Comparison of ENCODE assay signal across 14 mouse cellular contexts in the genomic region with DNA sequence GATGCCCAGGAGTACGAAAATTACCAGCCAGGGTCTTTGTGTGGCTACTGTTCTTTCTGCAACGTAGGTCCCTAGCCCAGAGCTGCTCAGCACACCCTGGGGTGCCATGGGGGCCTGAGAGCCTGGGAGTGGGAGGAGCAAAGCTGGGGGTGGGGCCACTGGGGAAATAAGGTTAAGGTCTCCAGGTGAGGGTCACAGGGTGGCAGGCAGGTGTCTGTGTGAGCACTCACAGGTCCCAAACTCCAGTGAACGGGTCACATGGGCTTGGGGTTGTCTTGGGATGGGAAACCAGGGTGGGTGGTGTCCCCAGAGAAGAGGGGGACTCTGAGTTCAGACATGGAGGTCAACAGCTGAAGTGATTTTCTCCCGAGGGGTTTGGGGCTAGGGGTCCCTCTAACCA. TPM values are rescaled to one million over a fixed set of nuclear protein-coding genes. Genes with fewer than 3 reads are reported as not detected.
DNase-seq lines count a peak whose midpoint lies in the region; ATAC-seq lines count a peak whose summit lies in the region.
"Had no signal": no experiment of that assay in that cellular context is flagged by ENCODE, and none has a peak within 500 bp of the region (broad histone marks: within the 10 kb centered on the region; RNA-seq: fewer than 3 reads in every experiment).

No protein-coding gene starts in this region.

- H3K4me2 ChIP-seq in forebrain, embryonic 16.5 days (ENCODE audit: low read length), result no peak overlapping the region
- H3K4me2 ChIP-seq in kidney, embryonic 14.5 days (replicated peaks; ENCODE audit: low read depth, low read length), result peak overlapping the region; percentile 93; the same call in 1 of the 2 replicates
- peak overlapping the region; percentile 76; the same call in 1 of the 2 replicates for H3K4me2 ChIP-seq in intestine, embryonic 14.5 days (ENCODE audit: low read length)
- peak overlapping the region; percentile 91; the same call in 1 of the 2 replicates for H3K4me2 ChIP-seq in stomach, embryonic 15.5 days

- H3K4me1 ChIP-seq in forebrain, embryonic 10.5 days, result peaks cover 77% of the 10 kb centered on the region
- peaks cover 36% of the 10 kb centered on the region for H3K4me1 ChIP-seq in forebrain, embryonic 16.5 days (replicated peaks; ENCODE audit: control insufficient read depth, insufficient read depth, low read length)
- peaks cover 55% of the 10 kb centered on the region for H3K4me1 ChIP-seq in kidney, embryonic 14.5 days (ENCODE audit: control insufficient read depth, insufficient read depth, low read length)
- H3K4me1 ChIP-seq in intestine, embryonic 14.5 days (replicated peaks; ENCODE audit: control insufficient read depth, insufficient read depth, low read length), result peaks cover 48% of the 10 kb centered on the region
- H3K4me1 ChIP-seq in stomach, embryonic 15.5 days, result peaks cover 57% of the 10 kb centered on the region

- peak overlapping the region; percentile 90; the same call in 1 of the 2 replicates for H3K27ac ChIP-seq in forebrain, embryonic 10.5 days
- no peak overlapping the region for H3K27ac ChIP-seq in forebrain, embryonic 16.5 days (ENCODE audit: low read length)
- H3K27ac ChIP-seq in kidney, embryonic 14.5 days (ENCODE audit: low read depth, low read length), result no peak overlapping the region
- H3K27ac ChIP-seq in intestine, embryonic 14.5 days (ENCODE audit: low read depth), result no peak overlapping the region
- no peak overlapping the region for H3K27ac ChIP-seq in stomach, embryonic 15.5 days
- H3K27ac ChIP-seq: hindbrain, postnatal 0 days; liver, embryonic 15.5 days; macrophage; midbrain, embryonic 13.5 days had no signal

- no peaks in the 10 kb centered on the region for H3K36me3 ChIP-seq in forebrain, embryonic 10.5 days (replicated peaks)
- H3K36me3 ChIP-seq in forebrain, embryonic 16.5 days (ENCODE audit: control insufficient read depth, insufficient read depth), result no peaks in the 10 kb centered on the region
- no peaks in the 10 kb centered on the region for H3K36me3 ChIP-seq in kidney, embryonic 14.5 days (ENCODE audit: control insufficient read depth, insufficient read depth, low read length)
- H3K36me3 ChIP-seq in intestine, embryonic 14.5 days (ENCODE audit: control insufficient read depth, insufficient read depth, low read length), result no peaks in the 10 kb centered on the region
- no peaks in the 10 kb centered on the region for H3K36me3 ChIP-seq in stomach, embryonic 15.5 days
- H3K36me3 ChIP-seq: liver, embryonic 15.5 days had no signal

- no peak for DNase-seq in forebrain, embryonic 10.5 days (ENCODE audit: extremely low spot score, low spot score)
- DNase-seq in kidney, postnatal 4 days, result no peak
- no peak for DNase-seq in intestine, embryonic 14.5 days (ENCODE audit: low spot score)
- no peak for DNase-seq in cerebellum, adult 11 months
- DNase-seq in testis, postnatal 10 days (ENCODE audit: low spot score), result no peak
- DNase-seq: adrenal gland, postnatal 36 days had no signal

- 13% methylated on average over 4 of the region's 4 CpGs for WGBS in forebrain, embryonic 10.5 days
- 9% methylated on average over 4 of the region's 4 CpGs for WGBS in forebrain, embryonic 16.5 days
- 17% methylated on average over 4 of the region's 4 CpGs for WGBS in kidney, embryonic 14.5 days
- WGBS in intestine, embryonic 14.5 days, result 20% methylated on average over 4 of the region's 4 CpGs
- 18% methylated on average over 4 of the region's 4 CpGs for WGBS in stomach, embryonic 15.5 days

- H3K4me3 ChIP-seq in forebrain, embryonic 10.5 days, result 0 out of 2 replicates have a peak overlapping the region, but pooled peaks have one; percentile 69
- H3K4me3 ChIP-seq in forebrain, embryonic 16.5 days (replicated peaks; ENCODE audit: low read length), result no peak overlapping the region
- no peak overlapping the region for H3K4me3 ChIP-seq in kidney, embryonic 14.5 days (ENCODE audit: low read length)
- H3K4me3 ChIP-seq in intestine, embryonic 14.5 days (ENCODE audit: low read depth, low read length), result no peak overlapping the region
- 0 out of 2 replicates have a peak overlapping the region, but pooled peaks have one; percentile 58 for H3K4me3 ChIP-seq in stomach, embryonic 15.5 days (replicated peaks)
- H3K4me3 ChIP-seq: erythroblast, embryonic 14.5 days; liver, embryonic 15.5 days; midbrain, embryonic 13.5 days had no signal

- H3K9me3 ChIP-seq in forebrain, embryonic 10.5 days, result no peaks in the 10 kb centered on the region
- no peaks in the 10 kb centered on the region for H3K9me3 ChIP-seq in forebrain, embryonic 16.5 days (ENCODE audit: control insufficient read depth, low read length)
- H3K9me3 ChIP-seq in kidney, embryonic 14.5 days (ENCODE audit: control insufficient read depth, low read length), result no peaks in the 10 kb centered on the region
- no peaks in the 10 kb centered on the region for H3K9me3 ChIP-seq in intestine, embryonic 14.5 days (ENCODE audit: control insufficient read depth, low read length)
- H3K9me3 ChIP-seq in stomach, embryonic 15.5 days, result no peaks in the 10 kb centered on the region
- H3K9me3 ChIP-seq: liver, embryonic 15.5 days; midbrain, embryonic 13.5 days had no signal

- peaks cover 66% of the 10 kb centered on the region for H3K27me3 ChIP-seq in forebrain, embryonic 10.5 days (ENCODE audit: poor library complexity, severe bottlenecking)
- H3K27me3 ChIP-seq in forebrain, embryonic 16.5 days (replicated peaks; ENCODE audit: control insufficient read depth, insufficient read depth, low read length), result peaks cover 6% of the 10 kb centered on the region
- H3K27me3 ChIP-seq in kidney, embryonic 14.5 days (ENCODE audit: control insufficient read depth, insufficient read depth, low read length), result peaks cover 4% of the 10 kb centered on the region
- H3K27me3 ChIP-seq in intestine, embryonic 14.5 days (replicated peaks; ENCODE audit: control insufficient read depth, insufficient read depth, low read length), result no peaks in the 10 kb centered on the region
- no peaks in the 10 kb centered on the region for H3K27me3 ChIP-seq in stomach, embryonic 15.5 days (replicated peaks)

- H3K9ac ChIP-seq in forebrain, embryonic 16.5 days (replicated peaks; ENCODE audit: low read depth, low read length), result no peak overlapping the region
- no peak overlapping the region for H3K9ac ChIP-seq in kidney, embryonic 14.5 days (ENCODE audit: low read depth, low read length)
- H3K9ac ChIP-seq in intestine, embryonic 14.5 days (ENCODE audit: low read length), result no peak overlapping the region
- H3K9ac ChIP-seq in stomach, embryonic 15.5 days, result no peak overlapping the region
- H3K9ac ChIP-seq: liver, embryonic 15.5 days; midbrain, embryonic 13.5 days had no signal

- ATAC-seq in forebrain, embryonic 16.5 days, result no peak
- ATAC-seq in kidney, embryonic 14.5 days (ENCODE audit: low FRiP score, low TSS enrichment), result no peak
- ATAC-seq in intestine, embryonic 14.5 days (replicated peaks; ENCODE audit: low FRiP score, low TSS enrichment, low read depth), result no peak
- no peak for ATAC-seq in stomach, embryonic 15.5 days (ENCODE audit: insufficient read depth, low FRiP score, low read depth)
- ATAC-seq: hindbrain, postnatal 0 days; midbrain, embryonic 13.5 days had no signal

RNA-seq across cellular contexts. Expression of a gene that starts 2.4 kb away (rescaled TPM):
- polyA plus RNA-seq in forebrain, embryonic 10.5 days (2016; fragmentation: Nextera tagmentation; extraction: Ambion mirVana), result 0.31 and 0.42 TPM in 2 replicates
- 0.60 TPM in 1 of 2 replicates, not detected in the other for polyA plus RNA-seq in forebrain, embryonic 16.5 days (2015; fragmentation: Nextera tagmentation; extraction: Ambion mirVana)
- polyA plus RNA-seq in kidney, embryonic 14.5 days (2014; fragmentation: Nextera tagmentation; extraction: Ambion mirVana), result 1.5 and 2.7 TPM in 2 replicates
- polyA plus RNA-seq in intestine, embryonic 14.5 days (2014; fragmentation: Nextera tagmentation; extraction: Ambion mirVana), result 0.58 and 0.63 TPM in 2 replicates
- 1.4 and 1.5 TPM in 2 replicates for polyA plus RNA-seq in stomach, embryonic 15.5 days (2015; fragmentation: Nextera tagmentation; extraction: Ambion mirVana)
- polyA plus RNA-seq: erythroblast, embryonic 14.5 days; macrophage had no signal

RNA-seq across cellular contexts. Expression of a gene that starts 3.9 kb away (rescaled TPM):
- polyA plus RNA-seq in forebrain, embryonic 10.5 days (2016; fragmentation: Nextera tagmentation; extraction: Ambion mirVana), result 8.3 and 8.9 TPM in 2 replicates
- polyA plus RNA-seq in forebrain, embryonic 16.5 days (2015; fragmentation: Nextera tagmentation; extraction: Ambion mirVana), result 8.2 and 10.1 TPM in 2 replicates
- polyA plus RNA-seq in kidney, embryonic 14.5 days (2014; fragmentation: Nextera tagmentation; extraction: Ambion mirVana), result 10.1 and 11.3 TPM in 2 replicates
- polyA plus RNA-seq in intestine, embryonic 14.5 days (2014; fragmentation: Nextera tagmentation; extraction: Ambion mirVana), result 18.7 and 21.3 TPM in 2 replicates
- 23.9 and 26.9 TPM in 2 replicates for polyA plus RNA-seq in stomach, embryonic 15.5 days (2015; fragmentation: Nextera tagmentation; extraction: Ambion mirVana)

RNA-seq across cellular contexts. Expression of a gene that starts 29.4 kb away (rescaled TPM):
- 6.0 and 8.9 TPM in 2 replicates for polyA plus RNA-seq in forebrain, embryonic 10.5 days (2016; fragmentation: Nextera tagmentation; extraction: Ambion mirVana)
- polyA plus RNA-seq in forebrain, embryonic 16.5 days (2015; fragmentation: Nextera tagmentation; extraction: Ambion mirVana), result 16.1 and 19.7 TPM in 2 replicates
- 6.7 and 7.6 TPM in 2 replicates for polyA plus RNA-seq in kidney, embryonic 14.5 days (2014; fragmentation: Nextera tagmentation; extraction: Ambion mirVana)
- polyA plus RNA-seq in intestine, embryonic 14.5 days (2014; fragmentation: Nextera tagmentation; extraction: Ambion mirVana), result 5.5 and 5.8 TPM in 2 replicates
- 4.8 and 5.6 TPM in 2 replicates for polyA plus RNA-seq in stomach, embryonic 15.5 days (2015; fragmentation: Nextera tagmentation; extraction: Ambion mirVana)
- polyA plus RNA-seq: macrophage had no signal

RNA-seq across cellular contexts. Expression of a gene that starts 32.9 kb away (rescaled TPM):
- polyA plus RNA-seq in forebrain, embryonic 10.5 days (2016; fragmentation: Nextera tagmentation; extraction: Ambion mirVana), result 0.47 and 0.81 TPM in 2 replicates
- polyA plus RNA-seq in forebrain, embryonic 16.5 days (2015; fragmentation: Nextera tagmentation; extraction: Ambion mirVana), result 6.1 and 18.5 TPM in 2 replicates
- 0.57 and 0.66 TPM in 2 replicates for polyA plus RNA-seq in kidney, embryonic 14.5 days (2014; fragmentation: Nextera tagmentation; extraction: Ambion mirVana)
- polyA plus RNA-seq in intestine, embryonic 14.5 days (2014; fragmentation: Nextera tagmentation; extraction: Ambion mirVana), result 3.0 and 3.2 TPM in 2 replicates
- polyA plus RNA-seq in stomach, embryonic 15.5 days (2015; fragmentation: Nextera tagmentation; extraction: Ambion mirVana), result 3.5 and 4.0 TPM in 2 replicates
- polyA plus RNA-seq: erythroblast, embryonic 14.5 days; liver, embryonic 15.5 days; macrophage had no signal

RNA-seq across cellular contexts. Expression of a gene that starts 58.1 kb away (rescaled TPM):
- 295 TPM in 2 replicates for polyA plus RNA-seq in forebrain, embryonic 10.5 days (2016; fragmentation: Nextera tagmentation; extraction: Ambion mirVana)
- polyA plus RNA-seq in forebrain, embryonic 16.5 days (2015; fragmentation: Nextera tagmentation; extraction: Ambion mirVana), result 206 and 215 TPM in 2 replicates
- polyA plus RNA-seq in kidney, embryonic 14.5 days (2014; fragmentation: Nextera tagmentation; extraction: Ambion mirVana), result 100 and 171 TPM in 2 replicates
- polyA plus RNA-seq in intestine, embryonic 14.5 days (2014; fragmentation: Nextera tagmentation; extraction: Ambion mirVana), result 77.1 and 86.0 TPM in 2 replicates
- 225 and 247 TPM in 2 replicates for polyA plus RNA-seq in stomach, embryonic 15.5 days (2015; fragmentation: Nextera tagmentation; extraction: Ambion mirVana)

Comparison
In these comparisons a context has a peak if more than half of its experiments do, and no peak if none do; other contexts are left out.
1. H3K4me3 ChIP-seq: peak in forebrain, embryonic 10.5 days (single experiment) and stomach, embryonic 15.5 days (single experiment); none in forebrain, embryonic 16.5 days (single experiment), kidney, embryonic 14.5 days (single experiment) and intestine, embryonic 14.5 days (single experiment).